Mouse (Mus musculus) midbrain, embryonic 15.5 days (tissue): Measurements from ENCODE around the gene Wdr70. TPM values are rescaled to one million over a fixed set of nuclear protein-coding genes. Genes with fewer than 3 reads are reported as not detected.

Source experiments
- ATAC-seq: fragments of 200-750 bp; cut with Nextera tagmentation; replicated peaks from 2 replicates; pipeline ENCODE4 v1.8.0; 2017; ENCODE audit warnings: moderate TSS enrichment
- H3K27ac ChIP-seq: fragments of 300-500 bp; sonication (generic); 2 replicates; pipeline ENCODE4 v1.5.1; 2015; ENCODE audit warnings: mild to moderate bottlenecking, inconsistent platforms
- H3K27me3 ChIP-seq: fragments of 300-500 bp; sonication (generic); replicated peaks from 2 replicates; pipeline ENCODE4 v1.6.1; 2015; ENCODE audit warnings: inconsistent platforms
- H3K36me3 ChIP-seq: fragments of 300-500 bp; sonication (generic); replicated peaks from 2 replicates; pipeline ENCODE4 v1.6.1; 2015; ENCODE audit warnings: inconsistent platforms
- H3K4me1 ChIP-seq: fragments of 300-500 bp; sonication (generic); 2 replicates; pipeline ENCODE4 v1.6.1; 2015; ENCODE audit warnings: inconsistent platforms
- H3K4me2 ChIP-seq: fragments of 300-500 bp; sonication (generic); 2 replicates; pipeline ENCODE4 v1.6.1; 2015; ENCODE audit warnings: inconsistent platforms, mild to moderate bottlenecking, moderate library complexity
- H3K4me3 ChIP-seq: fragments of 300-500 bp; sonication (generic); 2 replicates; pipeline ENCODE4 v1.5.1; 2015; ENCODE audit warnings: mild to moderate bottlenecking, inconsistent platforms
- H3K9ac ChIP-seq: fragments of 300-500 bp; sonication (generic); 2 replicates; pipeline ENCODE4 v1.6.1; 2015; ENCODE audit warnings: mild to moderate bottlenecking, inconsistent platforms
- H3K9me3 ChIP-seq: fragments of 300-500 bp; sonication (generic); 2 replicates; pipeline ENCODE4 v1.6.1; 2016; ENCODE audit warnings: inconsistent platforms
- WGBS: fragments of 180-500 bp; shearing (Covaris S2); methylation state at CpG from one replicate; pipeline ENCODE4 v1.1.7; 2015; ENCODE audit warnings: mixed read lengths; 5-methylcytosine and 5-hydroxymethylcytosine counted together
- polyA plus RNA-seq: library from polyadenylated mRNA; unstranded; fragments of >200 nt; fragmentation: Nextera tagmentation; extraction: Ambion mirVana; gene quantifications from 2 replicates; pipeline ENCODE4 v1.2.1, GENCODE M21; 2015

Gene Wdr70
- polyA plus RNA-seq, 1 experiment from 2014 or later, result 68.8 TPM

DNA sequence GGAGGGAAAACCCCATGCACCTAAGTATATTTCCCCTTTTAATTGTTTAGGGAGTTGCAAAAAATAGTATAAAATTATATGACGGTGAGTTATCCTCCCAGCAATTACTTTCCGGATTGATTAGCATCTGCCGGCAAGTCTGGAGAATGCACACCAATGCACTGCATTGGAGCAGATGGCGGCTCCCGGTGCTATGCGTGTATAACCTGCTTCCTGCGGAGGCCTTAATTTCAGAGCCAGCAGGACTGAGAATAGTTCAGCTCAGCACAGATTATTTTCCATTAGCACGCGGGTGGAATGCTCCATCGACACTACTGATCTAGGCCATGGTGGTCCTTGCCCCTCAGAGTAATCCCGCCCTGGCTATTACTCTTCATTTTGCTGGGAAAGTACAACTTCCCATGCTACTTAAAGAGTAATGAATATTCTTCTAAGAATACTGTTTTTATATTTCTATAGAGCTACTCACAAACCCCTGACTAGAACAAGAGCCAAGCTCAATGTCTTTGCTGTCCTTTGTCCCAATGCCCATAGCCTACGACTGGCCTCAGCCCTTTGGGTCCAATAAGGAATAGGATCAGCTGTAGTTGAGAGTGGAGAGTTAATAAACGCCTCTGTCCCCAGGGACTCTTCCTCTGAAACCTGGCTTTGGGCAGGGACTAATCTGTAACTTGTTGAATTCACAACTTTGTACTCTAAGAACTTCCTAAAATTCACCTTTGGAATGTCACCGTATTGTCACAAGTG is 176.5 kb downstream of the Wdr70 start:
- WGBS, result 87% methylated on average over 14 of the region's 14 CpGs

DNA sequence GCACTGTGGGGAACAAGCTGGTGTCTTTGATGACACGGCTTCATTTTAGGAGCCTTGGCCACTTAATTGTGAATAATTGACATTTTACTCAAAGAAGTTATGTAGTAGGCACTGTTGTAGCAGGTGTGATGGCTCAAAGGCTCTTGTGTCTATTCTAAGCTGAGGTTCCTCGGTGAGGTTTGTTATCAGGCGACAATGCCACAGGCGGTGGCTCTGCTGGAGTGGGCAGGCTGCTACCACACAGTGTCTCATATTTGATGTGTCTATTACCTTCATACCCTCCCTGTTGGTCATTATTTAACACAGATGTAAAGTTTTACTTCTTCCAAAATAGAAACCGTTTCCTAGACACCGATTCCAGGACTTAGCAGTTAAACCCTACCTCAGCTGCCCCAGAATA is 177.9 kb downstream of the Wdr70 start:
- Histone ChIP-seq H3K4me3 (no peak overlapping the region), H3K27me3 (no peaks in the 10 kb centered on the region), H3K4me1 (no peaks in the 10 kb centered on the region), H3K4me2 (no peak overlapping the region), H3K9me3 (no peaks in the 10 kb centered on the region), H3K27ac (no peak overlapping the region), H3K36me3 (0 out of 2 replicates have a peak, but pooled peaks cover 4% of the 10 kb centered on the region), H3K9ac (no peak overlapping the region)
- ATAC-seq, result no peak
- WGBS, result 87% methylated on average over 6 of the region's 6 CpGs

More for the DNA sequence above, 176.5 kb downstream of the Wdr70 start:
- no peak overlapping the region for H3K9ac ChIP-seq
- H3K36me3 ChIP-seq, result 0 out of 2 replicates have a peak, but pooled peaks cover 4% of the 10 kb centered on the region
- no peak for ATAC-seq
- H3K9me3 ChIP-seq, result no peaks in the 10 kb centered on the region
- H3K4me3 ChIP-seq, result no peak overlapping the region
- no peak overlapping the region for H3K4me2 ChIP-seq
- no peaks in the 10 kb centered on the region for H3K27me3 ChIP-seq
- no peak overlapping the region for H3K27ac ChIP-seq
- H3K4me1 ChIP-seq, result no peaks in the 10 kb centered on the region

DNA sequence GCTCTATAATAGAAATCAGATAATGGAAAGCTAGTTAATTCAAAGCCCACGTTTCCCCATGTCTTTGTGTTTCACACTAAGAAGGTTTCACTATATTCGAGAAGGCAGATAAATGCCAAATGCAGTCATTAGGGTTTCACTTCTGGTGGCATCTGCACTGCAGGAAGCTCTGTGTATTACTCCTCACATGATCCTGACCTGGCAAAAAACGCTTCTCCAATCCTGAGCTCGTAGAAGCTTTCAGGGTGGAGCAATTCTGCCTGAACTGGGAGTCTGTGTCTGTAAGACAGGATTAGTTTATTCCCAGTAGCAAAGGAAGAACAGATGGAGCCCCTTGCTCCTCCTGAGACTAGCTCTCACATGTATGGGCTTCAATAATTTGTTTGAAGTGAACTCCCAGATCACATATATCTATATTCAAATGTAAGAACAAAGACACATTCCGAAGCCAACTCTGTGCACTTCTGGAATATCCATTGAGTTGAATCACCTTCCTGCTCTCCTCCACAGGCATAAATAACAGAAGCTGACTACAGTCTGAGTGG is 192.4 kb downstream of the Wdr70 start:
- Histone ChIP-seq H3K4me1 (peaks cover 5% of the 10 kb centered on the region; the same call in 1 of the 2 replicates), H3K27ac (peak overlapping the region; percentile 31), H3K27me3 (no peaks in the 10 kb centered on the region), H3K36me3 (no peaks in the 10 kb centered on the region), H3K4me2 (no peak overlapping the region), H3K4me3 (no peak overlapping the region), H3K9me3 (no peaks in the 10 kb centered on the region), H3K9ac (no peak overlapping the region)
- 35% methylated on average over 5 of the region's 5 CpGs for WGBS
- peak; percentile 89 for ATAC-seq

DNA sequence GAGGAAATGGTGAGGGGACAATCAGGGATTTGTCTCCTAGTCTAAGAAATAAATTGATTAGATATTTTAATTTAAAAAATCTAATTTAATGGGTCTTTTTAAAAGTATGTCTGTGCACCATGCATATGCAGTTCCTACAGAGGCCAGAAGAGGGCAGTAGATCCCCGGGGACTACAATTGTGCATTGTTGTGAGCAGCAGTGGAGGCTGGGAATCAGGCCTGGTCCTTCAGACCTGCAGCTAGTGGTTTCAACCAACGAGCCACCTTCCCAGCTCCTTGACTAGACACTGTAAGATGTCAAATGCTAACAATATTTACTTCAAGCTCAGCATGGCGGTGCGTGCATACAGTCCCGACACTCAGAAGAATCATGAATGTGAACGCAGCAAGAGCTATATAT is 199.7 kb downstream of the Wdr70 start:
- Histone ChIP-seq H3K4me2 (no peak overlapping the region), H3K36me3 (no peaks in the 10 kb centered on the region)
- no peak for ATAC-seq

DNA sequence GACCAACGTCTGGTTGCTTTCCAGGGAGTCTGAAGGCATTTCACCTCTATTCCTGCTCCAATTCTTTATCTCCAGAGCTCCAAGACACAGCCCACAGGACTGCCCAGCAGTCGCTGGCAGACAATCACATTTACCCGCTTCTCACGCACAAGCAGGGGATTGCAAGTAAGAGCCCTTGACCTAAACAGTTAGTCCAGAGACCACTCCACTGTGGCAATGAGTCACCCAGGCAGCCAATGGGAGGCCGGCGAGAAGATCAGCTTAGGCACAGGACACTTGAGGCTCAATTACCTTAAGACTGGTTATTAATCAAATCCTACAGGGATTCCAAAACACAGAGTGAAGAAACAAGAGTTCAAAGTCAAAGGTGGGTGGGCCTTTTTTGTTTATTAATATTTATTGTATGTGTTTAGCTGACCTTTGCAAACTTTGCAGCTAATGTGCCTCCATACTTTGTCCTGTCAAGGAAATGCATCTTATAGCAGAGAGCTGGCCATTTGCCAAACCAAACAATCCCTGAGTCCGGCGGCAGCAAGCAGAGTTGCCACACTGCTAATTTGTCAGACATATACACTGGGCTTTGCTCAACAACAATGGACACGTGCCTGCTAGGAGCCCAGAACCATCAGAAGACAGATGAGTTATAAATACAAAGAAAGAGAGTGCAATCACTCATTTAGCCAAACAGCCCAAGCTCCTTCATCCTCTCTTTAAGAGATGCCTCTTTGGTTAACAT is 207.3 kb downstream of the Wdr70 start:
- Histone ChIP-seq H3K4me3 (no peak overlapping the region), H3K27me3 (0 out of 2 replicates have a peak, but pooled peaks cover 3% of the 10 kb centered on the region), H3K9me3 (no peaks in the 10 kb centered on the region), H3K9ac (no peak overlapping the region), H3K4me2 (no peak overlapping the region), H3K27ac (no peak overlapping the region), H3K36me3 (no peaks in the 10 kb centered on the region), H3K4me1 (no peaks in the 10 kb centered on the region)
- WGBS, result 44% methylated on average over 9 of the region's 9 CpGs
- ATAC-seq, result no peak

More for the DNA sequence above, 199.7 kb downstream of the Wdr70 start:
- H3K9me3 ChIP-seq, result no peaks in the 10 kb centered on the region
- H3K27ac ChIP-seq, result no peak overlapping the region
- no peaks in the 10 kb centered on the region for H3K27me3 ChIP-seq
- no peaks in the 10 kb centered on the region for H3K4me1 ChIP-seq
- 98% methylated on average over 6 of the region's 6 CpGs for WGBS
- H3K9ac ChIP-seq, result no peak overlapping the region
- no peak overlapping the region for H3K4me3 ChIP-seq

DNA sequence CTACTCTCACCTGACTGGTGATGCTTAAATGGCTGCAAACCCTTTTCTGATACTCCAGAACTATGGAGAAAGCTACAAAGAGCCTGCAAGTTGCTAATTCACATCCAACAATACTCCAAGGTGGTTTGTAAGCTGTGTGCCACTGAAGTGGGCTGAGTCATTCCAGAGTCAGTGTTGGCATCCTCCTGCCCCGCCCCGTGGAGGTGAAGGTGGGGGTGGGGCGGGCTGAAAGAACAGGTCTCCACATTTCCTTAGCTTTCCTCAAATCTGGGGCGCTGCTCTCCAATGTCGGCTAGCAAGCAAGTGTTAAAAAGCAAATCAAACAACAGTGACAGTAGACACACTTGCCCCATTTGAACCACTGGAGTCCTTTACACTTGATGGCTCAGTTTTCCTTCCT is 208.7 kb downstream of the Wdr70 start:
- ATAC-seq, result no peak
- H3K9me3 ChIP-seq, result no peaks in the 10 kb centered on the region
- H3K4me3 ChIP-seq, result no peak overlapping the region
- no peaks in the 10 kb centered on the region for H3K36me3 ChIP-seq
- no peak overlapping the region for H3K9ac ChIP-seq
- H3K27ac ChIP-seq, result no peak overlapping the region
- 0 out of 2 replicates have a peak, but pooled peaks cover 3% of the 10 kb centered on the region for H3K27me3 ChIP-seq
- no peaks in the 10 kb centered on the region for H3K4me1 ChIP-seq
- WGBS, result 68% methylated on average over 5 of the region's 5 CpGs
- H3K4me2 ChIP-seq, result no peak overlapping the region

DNA sequence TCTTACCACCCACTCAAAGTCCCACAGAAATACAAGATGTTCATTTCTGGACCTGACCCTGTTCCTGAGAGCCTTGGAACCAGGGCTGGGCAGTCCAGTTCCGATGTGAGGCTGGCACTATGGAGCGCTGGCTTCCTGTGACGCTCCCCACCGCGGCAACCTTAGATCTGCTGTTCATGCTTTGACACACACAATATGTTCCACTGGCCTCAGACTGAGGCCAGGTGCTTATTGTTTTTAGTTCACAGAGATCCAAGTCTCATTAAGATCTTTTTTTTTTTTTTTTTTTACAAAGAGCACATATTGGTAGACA is 209.7 kb downstream of the Wdr70 start:
- H3K27ac ChIP-seq, result no peak overlapping the region
- 43% methylated on average over 5 of the region's 5 CpGs for WGBS
- no peak for ATAC-seq
- H3K27me3 ChIP-seq, result 0 out of 2 replicates have a peak, but pooled peaks cover 3% of the 10 kb centered on the region
- H3K4me3 ChIP-seq, result no peak overlapping the region
- H3K9me3 ChIP-seq, result no peaks in the 10 kb centered on the region
- no peaks in the 10 kb centered on the region for H3K4me1 ChIP-seq
- H3K9ac ChIP-seq, result no peak overlapping the region
- H3K36me3 ChIP-seq, result no peaks in the 10 kb centered on the region
- H3K4me2 ChIP-seq, result no peak overlapping the region

DNA sequence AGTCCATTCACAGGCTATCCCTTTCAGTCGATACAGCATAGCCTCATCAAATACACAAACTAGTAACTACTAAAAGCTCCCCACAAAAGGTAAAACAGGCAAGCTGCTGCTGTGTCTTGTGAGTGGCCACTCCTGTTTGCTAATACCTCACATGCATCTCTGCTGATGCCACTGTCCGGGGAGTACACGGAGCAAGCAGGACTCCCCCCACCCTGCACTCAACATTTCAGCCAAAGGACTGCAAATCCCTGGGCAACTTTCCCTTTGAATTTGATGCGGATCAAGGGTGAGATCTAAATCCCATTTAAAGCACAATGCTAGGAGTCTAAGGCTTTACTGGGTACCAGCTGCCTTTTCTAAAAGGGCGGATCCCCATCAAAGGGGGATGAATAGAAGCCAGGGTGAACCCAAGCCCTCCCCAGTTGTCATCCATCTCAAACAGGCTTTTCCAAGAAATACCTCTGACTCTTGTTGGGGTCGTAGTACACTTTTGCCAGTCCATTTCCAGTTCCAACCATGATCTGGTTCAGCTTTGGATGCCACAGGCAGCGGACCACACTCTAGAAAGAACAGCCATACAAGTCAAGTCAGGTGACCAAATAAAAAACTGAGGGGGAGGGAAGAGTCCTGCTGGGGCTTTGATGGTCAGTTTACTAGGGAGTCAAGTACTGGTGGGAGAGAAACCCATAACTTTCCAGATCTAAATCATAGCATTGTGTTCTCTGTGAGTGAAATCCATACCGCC is 210.2 kb downstream of the Wdr70 start:
- no peak overlapping the region for H3K4me2 ChIP-seq
- WGBS, result 30% methylated on average over 8 of the region's 8 CpGs
- H3K4me3 ChIP-seq, result no peak overlapping the region
- no peaks in the 10 kb centered on the region for H3K9me3 ChIP-seq
- no peaks in the 10 kb centered on the region for H3K36me3 ChIP-seq
- H3K4me1 ChIP-seq, result no peaks in the 10 kb centered on the region
- H3K27me3 ChIP-seq, result 0 out of 2 replicates have a peak, but pooled peaks cover 3% of the 10 kb centered on the region
- ATAC-seq, result peak; percentile 31; the same call in 1 of the 2 replicates
- no peak overlapping the region for H3K27ac ChIP-seq
- H3K9ac ChIP-seq, result no peak overlapping the region

DNA sequence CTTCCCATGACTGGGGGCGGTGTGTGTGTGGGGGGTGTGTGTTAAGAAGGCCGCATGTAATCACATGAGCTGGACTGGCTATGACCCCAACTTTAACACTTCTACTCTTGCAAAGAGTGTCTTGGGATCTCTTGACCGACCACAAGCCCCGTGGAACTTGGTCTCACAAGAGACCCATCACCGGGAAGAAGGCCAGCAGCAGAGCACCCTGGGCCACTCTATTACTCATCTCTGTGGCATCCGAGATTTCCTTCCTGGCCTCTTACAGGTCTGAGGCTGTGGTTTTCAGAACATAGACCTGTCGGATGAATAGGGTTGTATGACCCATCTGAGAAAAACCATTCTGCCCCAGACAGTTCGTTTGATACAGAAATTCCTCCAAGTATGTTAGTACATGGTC is 212.4 kb downstream of the Wdr70 start:
- H3K36me3 ChIP-seq, result no peaks in the 10 kb centered on the region
- H3K27ac ChIP-seq, result no peak overlapping the region
- H3K9ac ChIP-seq, result no peak overlapping the region
- no peaks in the 10 kb centered on the region for H3K4me1 ChIP-seq
- WGBS, result 91% methylated on average over 8 of the region's 8 CpGs
- H3K27me3 ChIP-seq, result 0 out of 2 replicates have a peak, but pooled peaks cover 3% of the 10 kb centered on the region
- no peak overlapping the region for H3K4me3 ChIP-seq
- no peaks in the 10 kb centered on the region for H3K9me3 ChIP-seq
- no peak for ATAC-seq
- no peak overlapping the region for H3K4me2 ChIP-seq

DNA sequence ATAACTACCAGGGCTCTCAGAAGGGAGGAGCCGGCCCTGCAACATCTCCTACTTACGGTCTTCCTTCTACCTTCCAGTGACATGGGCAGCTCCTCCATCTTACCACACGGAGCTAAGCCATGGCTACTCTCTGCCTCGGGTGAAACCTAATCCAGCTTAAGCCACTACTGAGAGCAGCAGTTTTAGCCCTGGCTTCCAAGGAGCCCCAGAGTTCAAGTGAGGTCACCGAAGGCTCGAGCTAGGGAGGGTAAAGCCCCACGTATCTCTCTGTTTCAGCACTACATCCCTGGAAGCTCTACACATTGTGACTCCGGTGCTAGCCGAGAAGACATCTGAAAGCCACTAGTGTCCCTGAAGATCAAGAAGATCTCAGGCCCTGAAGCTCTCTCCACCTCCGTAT is 213.9 kb downstream of the Wdr70 start:
- no peaks in the 10 kb centered on the region for H3K4me1 ChIP-seq
- no peak overlapping the region for H3K4me3 ChIP-seq
- H3K36me3 ChIP-seq, result no peaks in the 10 kb centered on the region
- H3K9ac ChIP-seq, result no peak overlapping the region
- no peak overlapping the region for H3K27ac ChIP-seq
- H3K4me2 ChIP-seq, result no peak overlapping the region
- H3K27me3 ChIP-seq, result no peaks in the 10 kb centered on the region
- ATAC-seq, result no peak
- WGBS, result 44% methylated on average over 10 of the region's 10 CpGs
- no peaks in the 10 kb centered on the region for H3K9me3 ChIP-seq

DNA sequence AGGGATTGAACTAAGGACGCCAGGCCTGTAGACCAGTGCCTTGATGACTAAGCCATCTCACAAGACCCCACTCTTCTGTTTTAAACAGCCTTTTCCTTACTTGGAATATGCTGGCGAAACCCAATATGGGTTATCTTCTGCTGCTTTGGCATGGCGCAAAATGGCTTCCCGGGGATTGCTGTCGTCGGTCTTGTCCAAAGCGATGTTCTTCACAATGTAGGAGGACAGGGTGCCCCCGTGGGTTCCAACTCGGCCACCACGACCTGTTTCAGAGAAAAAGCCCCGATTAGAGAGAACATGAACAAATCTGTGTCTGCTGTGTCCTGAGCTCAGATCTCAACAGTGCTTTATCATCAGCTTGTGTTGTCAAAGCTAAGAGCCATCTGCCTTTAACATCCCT is 214.8 kb downstream of the Wdr70 start:
- no peak overlapping the region for H3K9ac ChIP-seq
- no peak overlapping the region for H3K4me3 ChIP-seq
- 93% methylated on average over 11 of the region's 11 CpGs for WGBS
- H3K4me2 ChIP-seq, result no peak overlapping the region
- no peaks in the 10 kb centered on the region for H3K9me3 ChIP-seq
- H3K27me3 ChIP-seq, result no peaks in the 10 kb centered on the region
- H3K36me3 ChIP-seq, result no peaks in the 10 kb centered on the region
- H3K4me1 ChIP-seq, result no peaks in the 10 kb centered on the region
- ATAC-seq, result no peak
- H3K27ac ChIP-seq, result no peak overlapping the region

DNA sequence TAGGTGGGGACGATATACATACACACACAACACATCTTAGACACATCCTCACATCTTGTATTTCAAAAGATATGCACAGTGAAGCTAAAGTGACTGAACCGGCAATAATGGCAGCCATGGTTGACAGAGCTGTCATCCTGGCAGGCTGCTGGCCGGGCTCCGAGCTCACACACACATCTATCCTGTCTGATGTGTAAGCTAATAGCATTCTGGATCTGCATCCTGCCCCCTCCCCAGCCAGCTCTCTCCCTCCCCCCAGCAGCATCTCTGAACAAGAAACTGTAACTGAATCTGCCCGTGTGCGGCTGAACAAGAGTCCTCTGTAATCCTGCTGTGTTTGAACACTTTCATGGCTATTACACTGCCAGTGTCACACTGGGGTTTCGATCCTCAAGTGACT is 219.1 kb downstream of the Wdr70 start:
- H3K4me2 ChIP-seq, result no peak overlapping the region
- peak; percentile 40 for ATAC-seq
- 42% methylated on average over 7 of the region's 7 CpGs for WGBS

More for the DNA sequence above, 219.1 kb downstream of the Wdr70 start:
- H3K36me3 ChIP-seq, result no peaks in the 10 kb centered on the region
- no peak overlapping the region for H3K27ac ChIP-seq
- peaks cover 14% of the 10 kb centered on the region for H3K4me1 ChIP-seq
- H3K27me3 ChIP-seq, result no peaks in the 10 kb centered on the region
- H3K4me3 ChIP-seq, result no peak overlapping the region
- no peaks in the 10 kb centered on the region for H3K9me3 ChIP-seq
- no peak overlapping the region for H3K9ac ChIP-seq
